Mouse (Mus musculus): ENCODE measurements around the gene Ccl20.

DNA sequence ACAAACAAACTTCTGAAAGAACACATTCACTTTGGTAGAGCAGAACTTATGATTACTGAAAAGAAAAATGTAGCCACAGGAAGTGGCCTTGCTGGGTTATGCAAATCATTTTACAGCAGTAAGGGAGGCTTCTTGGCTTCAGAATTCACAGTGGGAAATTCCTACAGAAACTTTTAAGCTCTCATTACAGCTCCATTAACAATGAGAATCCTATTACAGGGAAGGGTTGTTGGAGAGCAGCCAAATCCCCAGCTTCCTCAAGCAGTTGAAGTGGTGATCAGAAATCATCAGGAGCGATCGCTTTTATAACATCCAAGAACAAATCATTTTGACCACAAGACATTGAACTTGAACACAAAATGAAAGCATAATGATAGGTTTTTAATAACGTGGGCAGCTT is 14.7 kb upstream of the Ccl20 start:
- TF ChIP-seq CTCF (IDR thresholded peaks at IDR 0.05) (no peak), EP300 (IDR thresholded peaks at IDR 0.05) (no peak)
